Mouse (Mus musculus): ENCODE results near the gene AL607142.1.

AL607142.1 gene

DNA sequence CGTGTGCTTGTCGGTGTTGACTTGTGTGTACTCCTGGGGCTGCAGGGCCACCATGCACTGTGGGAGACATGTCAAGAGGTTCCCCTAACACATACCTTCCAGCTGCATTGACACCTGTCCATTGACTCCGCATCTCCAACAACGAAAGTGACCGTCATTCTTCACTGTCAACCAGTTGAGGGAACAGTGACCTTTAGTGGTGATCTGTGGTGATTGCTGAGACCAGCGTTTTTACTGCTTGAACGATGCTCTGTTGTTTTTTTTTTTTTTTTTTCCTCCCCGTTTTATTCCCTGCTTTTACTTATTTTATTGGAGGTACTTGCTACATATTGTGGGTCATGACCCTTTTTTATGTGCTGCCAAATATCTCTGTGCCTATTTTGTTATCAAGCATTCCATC, 7.3 kb upstream of the AL607142.1 start:
- no peak for DNase-seq (ENCODE audit: low spot score)

DNA sequence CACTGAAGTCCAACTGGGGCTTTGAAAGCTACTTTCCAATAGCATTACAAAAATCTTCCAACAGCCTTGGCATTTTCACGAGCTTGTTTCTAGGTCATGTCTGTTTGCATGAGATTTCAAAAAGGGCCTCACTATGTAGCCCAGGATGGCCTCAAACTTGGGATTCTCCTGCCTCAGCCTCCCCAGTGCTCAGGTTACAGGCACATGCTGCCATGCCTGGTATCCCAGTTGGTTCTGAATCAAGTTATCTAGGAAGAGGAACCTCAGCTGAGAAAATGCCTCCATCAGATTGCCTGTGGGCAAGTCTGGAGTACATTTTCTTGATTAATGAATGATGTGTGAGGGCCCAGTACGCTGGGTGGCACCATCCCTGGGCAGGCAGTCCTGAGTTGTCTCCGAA, 6.6 kb upstream of the AL607142.1 start:
- DNase-seq (ENCODE audit: low spot score): no peak

DNA sequence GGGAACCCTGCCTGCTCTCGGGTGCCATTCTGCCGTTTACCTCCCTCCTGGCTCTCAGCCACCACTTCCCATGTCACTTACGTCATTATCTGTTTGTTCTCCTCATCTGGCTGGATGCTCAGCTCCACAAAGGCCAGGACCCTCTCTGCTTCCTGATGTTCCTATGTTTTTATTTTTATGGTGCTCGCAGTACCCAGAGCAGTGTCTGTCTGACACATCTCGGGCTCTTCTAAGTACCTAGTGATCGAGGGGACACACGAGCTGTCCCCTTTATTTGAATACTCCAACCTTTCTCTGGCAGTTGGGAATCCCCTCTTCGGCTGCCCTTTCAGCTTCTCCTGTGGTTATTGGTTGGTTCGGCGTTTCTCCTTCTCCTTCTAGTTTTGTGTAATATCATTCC, 6.0 kb upstream of the AL607142.1 start:
- no peak for DNase-seq (ENCODE audit: low spot score)

DNA sequence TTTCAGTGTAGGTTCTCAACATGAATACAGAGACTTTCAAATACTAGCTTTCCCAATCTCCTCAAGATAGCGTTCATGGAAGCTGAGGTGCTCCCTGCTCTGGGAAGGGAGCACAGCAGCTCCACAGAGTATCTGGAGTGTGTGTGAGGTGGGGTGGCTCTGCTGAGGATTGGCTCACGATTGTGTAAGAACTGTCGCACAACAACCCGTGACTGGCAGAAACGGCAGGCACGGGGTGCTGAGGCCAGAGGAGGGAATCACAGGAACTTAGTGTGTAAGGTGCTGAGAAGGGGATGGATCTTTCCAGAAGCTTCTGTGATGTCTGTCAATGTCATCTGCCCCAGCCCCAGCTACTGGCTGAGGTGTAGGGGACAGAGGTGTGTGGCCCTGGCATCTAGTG, 3.1 kb upstream of the AL607142.1 start:
- DNase-seq (ENCODE audit: low spot score): no peak

DNA sequence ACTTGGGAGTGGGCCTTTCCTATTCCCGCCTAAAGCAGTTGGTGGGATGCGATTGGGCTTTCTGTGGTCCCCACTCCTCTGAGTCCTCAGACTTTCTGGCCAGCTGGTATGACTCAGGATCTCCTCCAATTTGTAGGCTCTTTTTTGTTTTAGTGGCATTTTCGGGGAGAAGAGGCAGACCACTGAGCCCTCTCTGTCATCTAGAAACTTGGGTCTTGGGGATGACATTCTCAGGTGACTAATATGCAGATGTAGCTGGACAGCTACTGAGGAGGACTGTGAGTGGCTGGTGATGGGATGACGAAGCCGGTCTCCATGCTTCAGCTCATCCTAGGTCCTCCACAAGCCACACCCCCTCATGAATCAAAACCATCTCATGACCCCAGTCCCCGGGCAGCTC, 2.6 kb upstream of the AL607142.1 start:
- DNase-seq (ENCODE audit: low spot score): no peak

DNA sequence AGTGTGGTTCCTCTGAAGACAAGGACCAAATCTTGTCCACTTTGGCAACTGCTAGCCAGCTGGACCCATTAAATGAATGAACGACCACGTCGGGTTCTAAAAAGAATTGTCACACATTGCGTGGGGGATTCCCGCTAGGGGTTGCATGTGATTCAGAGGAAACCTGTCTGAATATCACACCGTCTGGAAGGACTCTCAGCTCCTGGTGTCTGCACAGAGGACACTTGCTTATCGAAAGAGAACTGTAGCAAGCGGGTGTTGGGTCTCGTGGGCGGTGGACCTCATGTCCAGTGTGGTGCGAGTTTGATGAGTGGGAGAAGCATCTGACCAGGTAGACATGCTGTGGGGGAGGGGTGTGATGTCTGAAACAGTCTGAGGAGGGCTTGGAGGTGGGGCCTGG, 2.0 kb upstream of the AL607142.1 start:
- DNase-seq (ENCODE audit: low spot score): no peak

DNA sequence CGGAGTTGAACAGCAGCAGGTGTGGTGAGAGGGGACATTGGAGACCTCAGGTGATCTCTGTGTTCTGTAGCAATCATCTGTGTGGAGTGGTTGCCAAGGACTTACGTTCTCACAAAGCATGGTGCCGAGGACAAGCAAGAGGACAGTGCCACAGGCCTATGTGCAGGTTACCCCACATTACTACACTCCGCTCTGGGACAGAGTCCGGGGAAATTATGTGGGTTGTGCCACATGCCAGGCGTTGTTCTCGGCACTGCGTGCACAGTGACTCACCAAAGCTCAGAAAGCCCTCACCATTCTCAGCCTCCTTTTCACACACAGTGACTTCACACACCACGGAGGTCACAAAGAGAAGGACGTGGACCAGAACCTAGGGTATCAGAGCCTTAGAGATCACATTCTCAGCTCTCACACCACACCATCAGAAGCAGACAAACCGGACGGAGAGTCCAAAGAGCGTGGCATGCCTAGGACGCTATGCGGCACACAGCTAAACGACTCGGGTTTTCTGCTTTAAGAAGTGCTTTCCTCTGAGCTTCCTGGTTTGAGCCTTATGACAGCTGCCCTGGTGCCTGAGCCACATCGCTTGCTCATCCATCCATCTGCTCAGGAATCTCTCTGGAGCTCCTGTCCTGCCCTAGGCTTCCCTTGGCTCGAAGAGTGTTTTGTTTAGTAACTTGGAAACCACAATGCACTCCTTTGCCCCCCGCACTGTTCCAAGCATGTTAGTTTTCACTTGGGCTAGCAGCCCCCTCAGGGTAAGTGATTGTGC, 1.3 kb upstream of the AL607142.1 start:
- DNase-seq (ENCODE audit: low spot score): no peak

DNA sequence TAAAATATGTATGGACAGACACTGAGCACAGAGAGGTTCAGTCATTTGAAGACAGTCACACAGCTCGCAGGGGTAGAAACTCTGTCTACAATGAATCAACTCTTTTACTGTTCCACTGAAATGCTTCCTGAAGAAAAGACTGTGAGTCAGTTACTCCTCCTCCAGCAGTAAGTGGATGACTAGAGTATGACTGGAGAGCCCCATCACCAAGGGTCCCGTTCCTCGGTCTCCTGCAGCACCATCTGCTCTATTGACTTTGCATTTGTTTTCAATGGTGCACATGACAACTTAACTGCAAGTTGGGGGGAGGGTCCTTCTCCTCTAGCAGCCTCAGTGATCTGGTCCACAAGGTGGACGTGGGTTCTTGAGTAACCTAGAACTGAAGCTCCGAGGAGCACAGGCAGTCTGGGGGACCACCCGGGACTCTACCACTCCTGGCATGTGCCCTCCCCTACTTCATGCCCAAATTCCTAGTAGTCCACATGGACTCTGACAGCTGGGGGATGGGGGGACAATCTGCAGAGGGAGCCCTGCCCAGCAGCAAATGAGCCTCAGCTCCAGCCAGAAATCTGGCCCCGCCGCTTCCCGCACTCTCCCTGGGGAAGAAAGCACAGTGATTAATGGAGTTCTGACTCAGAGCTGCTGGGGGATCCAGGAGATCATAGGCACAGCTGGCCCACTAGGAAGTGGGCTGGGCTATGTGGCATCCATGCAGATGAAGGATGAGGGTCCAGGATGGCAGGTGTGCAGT, 2.2 kb downstream of the AL607142.1 start:
- DNase-seq (ENCODE audit: low spot score): no peak

DNA sequence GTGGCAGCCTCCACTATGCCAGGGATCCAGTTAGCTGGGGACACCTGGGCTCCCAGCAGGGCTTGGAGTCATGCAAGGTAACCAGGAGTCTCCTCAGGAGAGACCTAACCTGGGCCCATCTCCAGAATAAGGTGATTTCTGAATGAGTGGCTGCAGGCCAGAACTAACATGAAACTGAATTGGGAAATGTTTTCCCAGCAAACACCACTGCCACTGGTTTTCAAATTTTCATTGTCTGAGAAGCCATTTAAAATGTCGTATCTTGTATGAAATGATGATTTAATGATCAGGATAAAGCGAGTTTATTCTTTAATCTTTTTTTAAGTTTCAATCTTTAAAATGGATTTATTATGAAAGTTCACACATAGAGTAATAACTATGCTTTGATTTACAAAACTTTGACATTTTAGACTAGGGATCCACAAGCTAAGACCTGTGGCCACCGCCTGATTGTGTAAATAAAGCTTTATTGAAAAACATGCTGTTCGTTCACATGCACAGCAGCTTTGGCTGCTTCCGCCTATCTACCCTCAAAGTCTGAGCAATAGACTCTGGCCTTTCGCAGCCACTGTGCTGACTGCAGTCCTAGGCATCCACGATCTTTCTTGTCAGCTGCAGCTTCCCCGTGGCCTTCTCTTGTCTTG, 2.9 kb downstream of the AL607142.1 start:
- DNase-seq (ENCODE audit: low spot score): no peak

DNA sequence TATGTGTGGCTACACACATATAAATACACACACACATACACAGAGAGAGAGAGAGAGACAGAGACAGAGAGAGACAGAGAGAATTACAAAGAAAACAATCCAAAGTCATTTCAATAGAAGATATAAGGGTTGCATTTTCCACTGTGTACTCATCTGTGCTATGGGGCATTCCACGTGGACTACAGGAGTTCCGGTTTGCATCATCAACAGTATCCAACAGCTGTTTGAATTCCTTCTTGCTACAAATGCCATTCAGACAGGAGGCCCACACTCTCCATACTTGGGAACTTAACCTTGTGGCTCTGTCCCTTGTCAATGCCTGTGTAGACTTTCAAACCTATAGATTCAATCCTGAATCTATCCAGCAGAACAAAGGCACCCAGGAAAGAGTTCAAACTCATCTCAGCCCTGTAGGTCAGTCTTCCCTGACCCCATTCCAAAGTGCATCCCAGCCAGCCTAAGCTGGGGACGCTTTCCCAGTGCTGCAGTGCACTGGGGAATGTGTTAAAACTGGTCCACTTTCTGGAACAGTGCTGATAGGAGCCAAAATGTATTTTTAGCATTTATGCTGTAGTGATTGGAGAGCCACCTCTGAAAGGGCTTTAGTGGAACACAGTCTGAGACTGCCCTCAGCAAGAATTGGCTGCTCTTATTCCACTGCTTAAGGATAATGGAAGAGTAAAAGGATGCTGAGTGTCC, 4.2 kb downstream of the AL607142.1 start:
- no peak for DNase-seq (ENCODE audit: low spot score)

DNA sequence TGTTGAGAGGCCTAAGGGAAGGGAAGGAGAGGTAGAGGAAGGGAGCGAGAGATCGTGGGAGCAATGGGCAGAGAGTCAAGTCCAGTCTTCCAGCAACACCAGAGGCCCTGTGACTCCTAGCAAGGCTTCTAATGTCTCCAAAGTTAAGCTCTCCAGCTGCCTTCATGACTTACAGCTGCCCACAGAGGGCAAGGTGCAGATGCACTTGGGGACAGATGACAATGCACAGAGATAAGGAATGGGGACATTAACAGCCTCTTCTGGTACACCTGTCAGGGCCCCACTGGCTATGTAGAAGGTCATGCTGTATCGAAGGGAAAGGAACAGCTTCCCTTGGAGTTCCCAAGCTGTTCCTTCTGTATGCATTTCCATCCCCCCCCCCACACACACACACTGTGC, 4.8 kb downstream of the AL607142.1 start:
- no peak for DNase-seq (ENCODE audit: low spot score)

DNA sequence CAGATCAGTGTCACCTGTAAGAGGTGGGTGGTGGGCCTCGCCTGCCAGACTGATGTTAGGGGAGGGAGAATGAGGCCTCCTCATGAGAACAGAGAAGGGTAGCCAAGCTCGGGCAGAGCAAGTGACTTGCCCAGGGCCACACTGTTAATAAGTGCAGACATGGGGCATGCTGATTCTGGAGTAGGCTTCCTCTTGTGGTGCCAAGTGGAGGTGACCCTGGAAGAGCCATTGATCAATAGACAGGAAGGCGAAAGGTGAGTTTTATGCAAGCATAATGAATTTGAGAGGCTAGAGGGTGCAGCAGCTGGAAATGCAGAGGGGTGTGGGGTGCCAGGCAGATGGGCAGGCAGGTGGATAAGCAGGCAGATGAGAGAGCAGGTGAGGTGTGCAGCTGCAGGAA, 6.6 kb downstream of the AL607142.1 start:
- no peak for DNase-seq (ENCODE audit: low spot score)

DNA sequence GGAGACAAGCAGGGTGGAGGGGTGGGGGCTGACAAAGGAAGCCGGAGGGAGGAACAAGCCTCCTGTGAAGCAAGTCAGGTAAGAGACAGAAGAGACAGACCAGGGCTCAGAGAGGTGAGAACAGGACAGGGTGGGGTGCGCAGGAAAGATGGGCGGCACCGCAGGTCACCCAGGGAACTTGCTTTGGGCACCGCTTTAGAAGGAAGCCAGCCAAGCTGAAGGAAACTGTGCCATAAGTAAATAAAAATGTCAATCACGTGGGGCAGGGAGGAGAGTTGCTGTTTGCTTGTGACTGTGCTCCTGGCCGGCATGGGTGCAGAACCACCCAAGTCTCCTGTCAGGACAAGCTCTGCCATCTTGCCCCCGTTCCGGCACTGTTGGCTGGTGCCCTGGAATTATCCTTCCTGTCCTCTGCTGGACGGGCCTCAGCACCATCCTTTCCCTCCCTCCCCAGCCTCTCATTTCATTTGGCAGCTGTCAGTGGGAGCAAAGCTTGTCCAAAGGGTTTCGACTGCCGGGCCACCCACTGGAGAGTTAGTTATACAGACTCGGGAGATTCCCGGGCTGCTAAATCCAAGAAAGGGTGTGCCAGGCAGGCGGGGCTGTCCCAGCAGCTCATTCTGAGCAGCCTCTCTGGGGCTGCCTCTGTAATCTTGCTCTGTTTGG, 7.2 kb downstream of the AL607142.1 start:
- no peak for DNase-seq (ENCODE audit: low spot score)

DNA sequence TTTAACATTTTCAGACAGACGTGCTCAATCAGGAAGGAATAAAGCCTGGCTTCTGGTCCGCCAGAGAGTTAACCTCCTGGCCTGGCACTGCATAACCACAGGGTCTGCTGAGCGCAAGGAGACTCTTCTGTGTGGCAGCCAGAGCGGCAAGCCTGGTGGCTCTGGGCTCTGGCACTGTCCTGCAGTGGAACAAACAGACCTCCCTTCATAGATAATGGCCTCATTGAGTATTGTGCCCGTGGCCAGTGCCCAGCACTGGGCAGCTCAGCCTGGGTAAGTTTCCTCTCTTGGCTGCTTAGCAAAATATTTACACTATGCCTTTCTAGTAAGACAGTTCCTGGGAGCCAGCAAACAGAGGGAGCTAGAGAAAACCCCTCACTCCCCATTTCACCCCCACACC, 9.3 kb downstream of the AL607142.1 start:
- DNase-seq (ENCODE audit: low spot score): no peak

DNA sequence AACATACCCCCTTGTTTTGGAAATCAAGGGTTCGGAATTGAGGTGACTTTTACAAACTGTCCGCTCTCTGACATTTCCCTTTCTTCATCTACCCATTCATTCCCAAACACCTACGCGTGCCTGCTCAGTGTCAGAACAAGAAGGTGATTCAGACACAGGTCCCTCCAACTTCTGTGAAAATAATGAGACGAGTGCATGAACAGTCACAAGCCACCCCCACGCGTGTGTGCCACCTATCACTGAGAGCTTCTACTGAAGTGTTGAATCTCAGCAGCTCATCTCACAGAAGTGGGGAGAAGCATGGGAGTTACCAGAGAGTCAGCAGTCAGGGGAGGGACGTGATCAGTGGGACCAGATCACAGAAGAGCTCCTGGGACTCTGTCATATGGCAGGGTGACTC, 12.5 kb downstream of the AL607142.1 start:
- DNase-seq (ENCODE audit: low spot score): no peak

DNA sequence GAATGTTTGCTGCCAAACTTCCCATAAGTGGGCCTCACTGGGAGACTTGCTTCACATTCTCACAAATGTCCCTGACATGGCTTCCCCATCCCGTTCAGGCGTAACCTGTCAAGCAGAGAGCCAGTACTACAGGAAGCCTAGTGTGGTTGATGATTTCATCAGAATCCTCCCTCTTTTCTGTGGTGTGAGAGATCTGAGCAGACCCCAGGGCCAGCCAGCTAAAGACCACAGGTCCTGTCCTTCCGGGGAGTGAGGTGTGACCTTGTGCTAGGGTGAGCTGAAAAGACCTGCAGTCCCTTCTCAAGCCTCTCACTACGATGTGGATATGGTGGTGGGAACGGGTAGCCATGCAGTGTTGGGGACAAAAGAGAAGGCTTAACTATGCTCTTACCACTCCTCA, 17.7 kb downstream of the AL607142.1 start:
- DNase-seq (ENCODE audit: low spot score): no peak

DNA sequence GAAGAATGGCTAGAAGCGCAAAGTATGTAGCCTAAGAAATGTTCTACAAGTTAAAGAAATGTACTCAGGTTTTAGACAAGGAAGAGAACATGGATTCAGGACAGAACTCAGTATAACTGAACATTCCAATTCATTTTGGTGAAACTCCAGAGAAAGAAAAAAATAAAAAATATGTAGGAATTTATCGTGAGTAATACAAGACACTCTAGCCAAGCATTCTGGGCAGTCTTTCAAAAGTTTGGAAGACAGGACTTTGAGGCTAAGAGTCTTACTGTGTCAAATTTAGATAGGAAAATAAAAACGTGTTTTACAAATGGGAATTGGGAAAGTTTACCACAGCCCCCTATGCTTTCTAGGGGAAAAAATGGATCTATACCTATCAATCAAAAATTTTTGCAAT, 18.9 kb downstream of the AL607142.1 start:
- no peak for DNase-seq (ENCODE audit: low spot score)

DNA sequence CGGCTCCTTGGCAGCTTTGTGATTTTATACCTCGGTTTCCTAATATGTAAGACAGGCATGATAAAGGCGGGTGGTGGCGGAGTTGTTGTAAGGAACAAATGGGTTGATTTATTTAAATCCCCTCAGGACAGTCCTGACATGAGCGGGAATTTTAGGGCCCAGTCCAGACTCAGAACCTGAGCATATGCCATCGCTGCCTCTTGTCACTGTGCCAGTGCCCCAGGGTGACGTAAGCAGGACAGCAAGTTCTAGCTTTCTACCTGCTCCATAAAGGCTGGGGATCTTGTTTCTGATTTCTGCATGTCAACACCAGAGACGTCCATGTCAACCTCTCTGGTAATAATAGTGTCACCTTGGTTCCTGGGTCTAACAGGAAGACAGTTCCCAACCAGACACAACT, 24.7 kb downstream of the AL607142.1 start:
- no peak for DNase-seq (ENCODE audit: low spot score)

DNA sequence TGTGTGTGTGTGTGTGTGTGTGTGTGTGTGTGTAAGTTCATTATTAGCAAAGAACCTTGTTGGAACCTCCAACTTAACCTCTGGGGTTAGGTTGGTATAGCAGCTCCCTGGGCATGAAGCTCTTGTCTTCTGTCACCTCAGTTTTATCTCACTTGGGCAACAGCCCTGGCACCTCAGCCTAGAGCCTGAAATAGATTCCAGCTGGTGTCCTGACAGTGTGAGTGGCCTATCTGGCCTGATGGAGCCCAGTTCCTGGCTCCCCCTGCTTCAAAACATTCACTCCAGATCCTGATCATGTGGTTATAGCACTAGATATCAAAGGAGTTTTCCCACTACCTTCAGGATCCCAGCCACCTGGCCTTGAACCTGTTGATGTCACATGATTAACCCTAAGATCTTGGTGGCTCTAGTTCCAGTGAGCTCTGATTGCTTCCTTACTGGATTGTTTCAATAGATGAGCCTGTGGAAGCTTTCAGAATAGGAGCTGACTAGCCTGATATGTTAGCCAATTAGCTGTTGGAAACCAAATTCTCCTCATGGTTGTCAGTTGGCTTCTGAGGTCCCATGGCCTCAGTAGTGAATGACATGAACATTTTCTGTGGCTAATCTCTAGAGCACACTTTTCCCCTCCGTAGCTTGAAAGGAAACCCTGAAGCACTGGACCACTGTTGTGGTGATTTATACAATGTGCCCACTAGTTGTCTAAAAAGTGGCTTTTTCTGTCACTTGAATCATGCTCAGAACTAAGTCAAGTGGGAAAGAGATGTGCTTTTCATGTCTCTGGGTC, 27.4 kb downstream of the AL607142.1 start:
- DNase-seq (ENCODE audit: low spot score): no peak

DNA sequence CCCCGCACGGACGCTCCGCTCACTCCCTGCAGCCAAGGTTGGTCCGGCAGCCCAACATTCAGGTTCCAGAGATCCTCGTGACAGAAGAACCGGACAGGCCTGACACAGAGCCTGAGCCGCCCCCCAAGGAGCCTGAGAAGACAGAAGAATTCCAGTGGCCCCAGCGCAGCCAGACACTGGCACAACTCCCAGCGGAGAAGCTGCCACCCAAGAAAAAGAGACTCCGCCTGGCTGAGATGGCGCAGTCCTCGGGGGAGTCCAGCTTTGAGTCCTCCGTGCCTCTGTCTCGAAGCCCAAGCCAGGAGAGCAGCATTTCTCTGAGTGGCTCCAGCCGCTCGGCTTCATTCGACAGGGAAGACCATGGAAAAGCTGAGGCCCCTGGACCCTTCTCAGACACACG, 32.1 kb downstream of the AL607142.1 start:
- no peak for DNase-seq (ENCODE audit: low spot score)

DNA sequence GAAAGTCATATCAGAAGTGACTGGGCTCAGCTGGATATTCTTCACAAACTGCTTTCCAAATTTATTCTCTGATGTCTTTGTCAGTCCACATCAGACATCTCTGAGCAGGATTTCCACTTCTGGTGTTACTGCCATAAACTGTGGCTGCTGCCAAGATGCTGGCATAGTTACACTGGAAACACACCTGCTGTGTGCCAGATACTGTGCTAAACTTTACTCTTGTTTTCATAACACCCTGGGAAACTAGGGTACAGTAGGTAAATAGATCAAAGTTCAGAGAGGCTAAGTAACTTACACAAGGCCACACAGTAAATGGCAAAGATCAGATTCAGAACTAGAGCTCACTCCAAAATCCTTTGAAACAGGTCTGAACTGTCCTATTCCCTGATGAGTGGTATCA, 36.4 kb downstream of the AL607142.1 start:
- DNase-seq (ENCODE audit: low spot score): no peak
